Mouse (Mus musculus) cerebellum, adult 2 months (tissue): Measurements from ENCODE around the gene Ptpra. TPM values are rescaled to one million over a fixed set of nuclear protein-coding genes. Genes with fewer than 3 reads are reported as not detected.

Experiments used
- DNase-seq, 2 experiments: peaks; one replicate each; pipeline ENCODE4 v3.0.0; 2021
- H3K27ac ChIP-seq: fragments of 200-500 bp; 2 replicates; pipeline ENCODE4 v1.5.1; 2012; ENCODE audit warnings: low read length, control low read depth, inconsistent platforms; ENCODE audit not compliant: insufficient read depth
- H3K27me3 ChIP-seq: fragments of 200-500 bp; 2 replicates; pipeline ENCODE4 v1.6.1; 2012; ENCODE audit warnings: inconsistent platforms, mild to moderate bottlenecking, low read length, moderate library complexity; ENCODE audit not compliant: control insufficient read depth, insufficient read depth
- H3K4me1 ChIP-seq: fragments of 200-500 bp; 2 replicates; pipeline ENCODE4 v1.6.1; 2011; ENCODE audit warnings: low read length; ENCODE audit not compliant: control insufficient read depth, insufficient read depth
- H3K4me3 ChIP-seq: fragments of 200-500 bp; replicated peaks from 2 replicates; pipeline ENCODE3; 2011; ENCODE audit warnings: mild to moderate bottlenecking, low read depth, low read length, control low read depth; ENCODE audit not compliant: insufficient read depth
- CTCF ChIP-seq: fragments of 200-500 bp; IDR thresholded peaks from 2 replicates; pipeline ENCODE4 v1.5.1; 2011; ENCODE audit warnings: low read depth, mild to moderate bottlenecking, control low read depth, low read length, moderate library complexity, borderline replicate concordance; ENCODE audit not compliant: insufficient read depth
- POLR2A ChIP-seq: fragments of 200-500 bp; IDR thresholded peaks from 2 replicates; pipeline ENCODE4 v1.6.1; 2011; ENCODE audit warnings: low read length, control low read depth, borderline replicate concordance; ENCODE audit not compliant: insufficient read depth
- WGBS: fragments of 180-500 bp; shearing (Covaris S2); methylation state at CpG from one replicate; pipeline ENCODE4 v1.1.7; 2018; 5-methylcytosine and 5-hydroxymethylcytosine counted together
- polyA plus RNA-seq: library from polyadenylated mRNA; depleted of rRNA; stranded (reverse); fragments of >200 nt; gene quantifications from 2 replicates; pipeline ENCODE4 v1.2.3, GENCODE M21; 2012

The Ptpra gene
- polyA plus RNA-seq, 1 experiment = 159 TPM

- H3K27me3 ChIP-seq = no peaks in the 10 kb centered on the region
- 88% methylated on average over 3 of the region's 3 CpGs for whole genome bisulfite sequencing
- no peak for DNase-seq
- H3K4me3 ChIP-seq = no peak overlapping the region
- no peak overlapping the region for H3K27ac ChIP-seq
- no peaks in the 10 kb centered on the region for H3K4me1 ChIP-seq
- TF ChIP-seq CTCF (no peak), POLR2A (no peak)
Measured at GRCm38 (mm10) chr2:130432157-130432556, 17.9 kb upstream of the Ptpra start.

GRCm38 (mm10) chr2:130433152-130433551, 16.9 kb upstream of the Ptpra start:
- no peak overlapping the region for H3K4me3 ChIP-seq
- peak in 1 of 2 experiments; percentile 51 for DNase-seq

GRCm38 (mm10) chr2:130436769-130437168, 13.3 kb upstream of the Ptpra start:
- 96% methylated on average over 1 of the region's 1 CpGs for WGBS
- no peak for DNase-seq
- H3K27me3 ChIP-seq = no peaks in the 10 kb centered on the region
- H3K27ac ChIP-seq = no peak overlapping the region
- no peak for TF ChIP-seq POLR2A
- TF ChIP-seq CTCF = no peak
- H3K4me1 ChIP-seq = peaks cover 11% of the 10 kb centered on the region
- H3K4me3 ChIP-seq = no peak overlapping the region

More at GRCm38 (mm10) chr2:130433152-130433551, 16.9 kb upstream of the Ptpra start:
- TF ChIP-seq CTCF = peak; percentile 52; the same call in 1 of the 2 replicates
- no peak for TF ChIP-seq POLR2A
- no peaks in the 10 kb centered on the region for H3K27me3 ChIP-seq
- no peak overlapping the region for H3K27ac ChIP-seq
- H3K4me1 ChIP-seq = no peaks in the 10 kb centered on the region
- 24% methylated on average over 4 of the region's 4 CpGs for WGBS

GRCm38 (mm10) chr2:130438861-130439260, 11.2 kb upstream of the Ptpra start:
- Histone ChIP-seq H3K27me3 (no peaks in the 10 kb centered on the region), H3K4me1 (peaks cover 11% of the 10 kb centered on the region), H3K27ac (no peak overlapping the region), H3K4me3 (no peak overlapping the region)
- no peak for TF ChIP-seq CTCF
- TF ChIP-seq POLR2A = no peak
- WGBS = 18% methylated on average over 3 of the region's 3 CpGs
- no peak for DNase-seq

- no peak for DNase-seq
Measured at GRCm38 (mm10) chr2:130439840-130440480, 10.1 kb upstream of the Ptpra start.

GRCm38 (mm10) chr2:130442162-130442561, 7.9 kb upstream of the Ptpra start:
- WGBS = 76% methylated on average over 10 of the region's 10 CpGs
- Histone ChIP-seq H3K4me3 (no peak overlapping the region), H3K27me3 (no peaks in the 10 kb centered on the region), H3K4me1 (peaks cover 11% of the 10 kb centered on the region), H3K27ac (no peak overlapping the region)
- DNase-seq = no peak
- TF ChIP-seq POLR2A (no peak), CTCF (no peak)

More at GRCm38 (mm10) chr2:130439840-130440480, 10.1 kb upstream of the Ptpra start:
- peaks cover 11% of the 10 kb centered on the region for H3K4me1 ChIP-seq
- H3K27ac ChIP-seq = no peak overlapping the region
- TF ChIP-seq CTCF (no peak), POLR2A (no peak)
- no peak overlapping the region for H3K4me3 ChIP-seq
- WGBS = 46% methylated on average over 4 of the region's 4 CpGs
- H3K27me3 ChIP-seq = no peaks in the 10 kb centered on the region

- DNase-seq = no peak
- Histone ChIP-seq H3K4me3 (no peak overlapping the region), H3K27ac (no peak overlapping the region), H3K27me3 (no peaks in the 10 kb centered on the region), H3K4me1 (peaks cover 7% of the 10 kb centered on the region)
- TF ChIP-seq CTCF (no peak), POLR2A (no peak)
Measured at GRCm38 (mm10) chr2:130448449-130448848, 1.6 kb upstream of the Ptpra start.

GRCm38 (mm10) chr2:130449021-130449793, 871 bp upstream of the Ptpra start:
- no peak for TF ChIP-seq CTCF
- TF ChIP-seq POLR2A = no peak
- Histone ChIP-seq H3K4me1 (peaks cover 8% of the 10 kb centered on the region), H3K27ac (no peak overlapping the region), H3K27me3 (no peaks in the 10 kb centered on the region), H3K4me3 (peak overlapping the region; percentile 72)
- 19% methylated on average over 17 of the region's 17 CpGs for WGBS
- no peak for DNase-seq
